Mouse (Mus musculus) urinary bladder, postnatal 14 days (tissue): ENCODE data around the gene Clec4g.
"Not testable (repeated sequence)": the region's sequence is repeated elsewhere in the genome, so short reads cannot be mapped to it uniquely, and the experiment has no call there.

Experiments used
- DNase-seq: peaks from one replicate; pipeline ENCODE4 v3.0.0; 2021; ENCODE audit warnings: low spot score

Clec4g gene

DNA sequence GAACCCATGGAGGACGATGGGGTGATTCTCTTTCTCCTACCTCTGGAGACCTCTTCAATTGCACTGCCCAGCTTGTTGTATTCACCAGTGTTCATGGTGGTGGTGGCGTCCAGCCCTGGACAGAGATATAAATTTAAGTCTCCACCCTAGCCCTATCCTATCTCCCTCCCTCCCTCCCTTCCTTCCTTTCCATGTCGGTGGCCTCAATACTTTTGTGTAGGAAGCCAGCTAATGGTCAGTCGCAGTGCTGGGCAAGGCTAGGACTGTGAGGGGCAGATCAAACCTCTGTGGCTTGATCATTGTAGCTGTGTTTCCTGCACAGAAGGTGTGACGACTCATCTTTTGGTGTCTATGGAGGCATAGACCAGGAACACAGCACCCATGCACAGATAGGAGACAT is at the start of gene Clec4g:
Gene Clec4g (minus strand): TSS at position 101 of the 400 bp plus-strand sequence.
- DNase-seq, result no peak

DNA sequence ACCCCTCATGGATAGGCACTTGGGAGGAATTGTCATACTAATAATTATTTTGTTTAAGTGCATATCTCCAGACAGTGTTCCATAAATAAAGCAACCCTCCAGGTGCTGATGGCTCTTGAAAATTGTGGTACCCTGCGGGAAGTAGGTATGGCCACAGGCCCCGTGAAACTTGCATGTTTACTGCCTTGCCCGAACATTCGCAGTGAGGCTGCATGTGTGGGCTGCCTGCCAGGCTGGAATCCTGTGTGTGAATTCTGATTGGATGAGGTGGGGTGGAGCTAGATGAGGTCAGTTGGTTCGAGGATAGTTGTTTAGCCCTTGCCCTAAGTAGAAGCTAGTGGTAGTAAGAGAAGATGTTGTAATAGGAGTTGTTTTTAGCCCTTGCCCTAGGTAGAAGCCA is 48.2 kb upstream of the Clec4g start:
- not testable (repeated sequence) for DNase-seq

DNA sequence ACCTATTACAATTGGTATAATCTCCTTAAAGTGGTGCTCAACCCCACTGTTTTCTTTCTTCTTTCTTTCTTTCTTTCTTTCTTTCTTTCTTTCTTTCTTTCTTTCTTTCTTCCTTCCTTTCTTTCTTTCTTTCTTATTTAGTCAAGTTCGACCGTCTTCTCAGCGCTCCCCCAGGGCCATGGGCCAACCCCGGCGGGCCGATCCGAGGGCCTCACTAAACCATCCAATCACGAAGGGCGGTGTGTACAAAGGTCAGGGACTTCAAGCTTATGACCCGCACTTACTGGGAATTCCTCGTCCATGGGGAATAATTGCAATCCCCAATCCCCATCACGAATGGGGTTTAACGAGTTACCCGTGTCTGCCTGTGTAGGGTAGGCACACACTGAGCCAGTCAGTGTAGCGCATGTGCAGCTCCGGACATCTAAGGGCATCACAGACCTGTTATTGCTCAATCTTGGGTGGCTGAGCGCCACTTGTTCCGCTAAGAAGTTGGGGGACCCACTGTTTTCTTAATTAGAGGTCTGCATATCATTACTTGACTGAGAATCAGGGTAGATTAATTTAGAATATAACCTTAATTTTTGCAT is 33.9 kb upstream of the Clec4g start:
- peak; percentile 52 for DNase-seq

DNA sequence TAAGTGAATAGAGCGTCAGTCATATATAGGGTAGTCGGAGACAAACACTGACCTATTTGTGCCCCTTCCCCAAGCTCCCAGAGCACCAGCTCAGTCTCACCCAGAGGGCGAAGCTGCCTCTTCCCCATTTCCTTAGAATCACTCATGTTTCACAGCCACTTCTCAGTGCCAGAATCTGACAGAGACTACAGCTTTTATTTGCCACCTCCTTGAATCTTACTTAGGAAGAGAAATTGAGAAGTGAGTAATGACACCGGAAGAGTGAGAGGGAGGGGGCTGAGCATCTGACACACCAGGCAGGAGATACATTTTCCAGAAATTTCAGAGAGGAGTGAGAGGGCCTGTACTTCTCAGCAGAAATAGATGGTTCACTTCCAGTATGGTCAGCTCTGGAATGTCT is 28.3 kb upstream of the Clec4g start, which contains the start of gene Cd209a:
Gene Cd209a (minus strand): TSS at position 224 of the 400 bp plus-strand sequence.
- DNase-seq, result no peak

DNA sequence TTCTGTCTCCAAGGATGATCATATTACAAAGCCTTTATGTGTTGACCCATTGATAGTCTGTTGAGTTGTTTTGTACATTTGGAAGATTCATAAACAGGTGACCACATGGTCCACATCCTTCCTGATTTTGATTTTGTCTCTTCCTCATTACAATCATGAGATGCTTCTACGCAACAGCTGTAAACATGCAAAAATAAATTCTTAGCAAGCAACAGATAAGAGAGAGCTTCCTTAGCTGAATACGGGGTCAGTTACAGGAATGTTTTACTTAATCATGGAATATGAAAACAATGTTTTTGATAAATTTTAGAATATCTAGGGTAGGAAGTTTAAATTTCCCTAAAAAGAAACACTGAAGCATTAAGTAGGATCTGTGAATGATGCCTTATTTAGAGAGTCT is 16.5 kb upstream of the Clec4g start:
- DNase-seq, result no peak

DNA sequence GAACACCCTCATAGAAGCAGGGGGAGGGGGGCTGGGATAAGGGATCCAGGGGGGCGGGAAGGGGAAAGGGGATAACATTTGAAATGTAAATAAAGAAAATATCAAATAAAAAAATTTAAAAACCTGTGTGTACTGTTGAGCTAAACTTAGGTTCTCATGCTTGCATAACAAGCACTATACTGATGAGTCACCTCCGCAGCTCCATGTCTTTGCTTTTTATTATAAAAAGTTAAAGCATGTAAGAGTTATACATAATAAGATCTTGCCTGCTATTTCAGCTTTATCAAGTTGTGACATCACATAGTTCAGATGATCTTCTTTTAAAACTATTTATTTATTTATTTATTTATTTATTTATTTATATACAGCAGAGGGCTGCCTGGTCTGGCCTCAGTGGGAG is 15.1 kb upstream of the Clec4g start:
- DNase-seq, result no peak

DNA sequence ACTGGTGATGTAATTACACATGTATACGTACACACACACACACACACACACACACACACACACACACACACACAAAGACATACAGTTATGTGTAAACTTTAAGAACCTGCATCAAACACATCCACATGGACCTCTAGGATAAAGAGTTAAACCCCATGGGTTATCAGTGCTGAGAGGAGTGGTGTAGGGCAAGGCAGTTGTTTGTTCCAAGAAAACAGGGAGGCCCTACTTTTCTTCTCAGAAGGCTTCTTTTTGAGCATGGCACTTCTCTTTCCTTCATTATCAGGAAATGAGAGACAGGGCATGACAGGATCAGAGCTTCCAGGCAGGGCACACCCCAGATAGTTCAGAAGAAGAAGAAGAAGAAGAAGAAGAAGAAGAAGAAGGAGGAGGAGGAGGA is 13.6 kb upstream of the Clec4g start:
- no peak for DNase-seq

DNA sequence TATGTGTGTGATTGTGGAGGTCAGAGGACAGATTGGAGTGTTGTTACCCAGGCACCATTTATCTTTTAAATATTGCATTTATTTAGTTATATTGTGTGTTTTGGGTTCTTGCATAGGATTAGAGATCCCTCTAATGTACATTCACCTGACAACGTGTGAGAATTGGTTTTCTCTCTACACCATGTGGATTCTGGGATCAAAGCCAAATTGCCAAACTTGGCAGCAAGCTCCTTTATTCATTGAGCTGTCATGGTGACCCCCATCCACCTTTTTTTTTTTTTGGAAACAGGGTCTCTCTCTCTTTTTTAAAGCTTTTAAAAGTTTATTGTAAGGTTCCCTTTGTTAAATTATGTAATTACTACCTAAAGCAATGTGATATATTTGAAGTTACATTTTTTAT is 590 bp upstream of the Clec4g start:
- DNase-seq, result no peak

DNA sequence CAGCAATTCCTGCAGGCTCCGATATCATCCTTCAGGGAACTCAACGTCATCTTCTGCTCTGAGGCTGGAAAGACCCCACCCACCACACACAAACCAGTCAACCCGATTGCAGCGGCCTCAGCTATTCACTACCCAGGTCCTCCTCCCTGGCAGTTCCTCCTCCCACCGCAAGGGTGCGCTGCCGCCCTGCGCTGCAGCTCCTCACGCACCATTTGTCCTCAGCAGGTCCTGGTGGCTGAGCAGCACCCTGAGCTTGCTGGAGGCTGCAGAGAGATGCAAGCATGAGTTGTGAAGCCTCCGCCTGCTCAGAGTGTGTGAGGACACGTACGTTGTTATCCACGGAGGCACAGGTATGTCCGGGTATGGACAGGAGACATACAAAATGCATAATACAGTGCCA is 1.9 kb downstream of the Clec4g start:
- peak; percentile 64 for DNase-seq

DNA sequence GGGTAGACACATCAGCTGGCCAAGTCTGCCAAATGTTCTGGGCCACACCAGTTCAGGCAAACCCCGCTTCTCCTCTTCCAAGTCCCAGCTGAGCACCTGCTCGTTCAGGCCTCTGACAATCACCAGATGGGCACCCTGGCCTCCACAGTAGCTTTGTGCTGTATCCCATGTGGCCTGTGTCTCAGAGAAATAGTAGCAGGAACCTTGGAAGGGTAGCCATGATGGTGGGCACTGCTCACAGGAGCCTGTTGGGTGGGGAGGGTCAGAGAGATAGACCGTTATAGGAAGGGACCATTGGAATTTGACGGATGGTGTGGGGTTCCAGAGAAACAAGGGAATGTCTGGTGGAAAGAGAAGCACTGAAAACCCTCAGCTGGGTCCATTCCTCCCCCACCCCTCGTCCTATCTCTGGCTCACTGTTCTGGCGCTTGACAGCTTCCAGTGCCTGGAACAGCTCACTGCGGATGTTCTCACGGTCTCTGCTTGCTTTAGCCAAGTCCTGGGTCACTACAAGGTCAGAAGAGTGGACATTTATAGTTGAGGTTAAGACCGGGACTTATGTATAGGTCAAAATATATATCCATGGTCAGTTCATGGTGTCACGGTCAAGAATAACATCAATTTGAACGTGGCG is 3.0 kb downstream of the Clec4g start:
- DNase-seq, result no peak

DNA sequence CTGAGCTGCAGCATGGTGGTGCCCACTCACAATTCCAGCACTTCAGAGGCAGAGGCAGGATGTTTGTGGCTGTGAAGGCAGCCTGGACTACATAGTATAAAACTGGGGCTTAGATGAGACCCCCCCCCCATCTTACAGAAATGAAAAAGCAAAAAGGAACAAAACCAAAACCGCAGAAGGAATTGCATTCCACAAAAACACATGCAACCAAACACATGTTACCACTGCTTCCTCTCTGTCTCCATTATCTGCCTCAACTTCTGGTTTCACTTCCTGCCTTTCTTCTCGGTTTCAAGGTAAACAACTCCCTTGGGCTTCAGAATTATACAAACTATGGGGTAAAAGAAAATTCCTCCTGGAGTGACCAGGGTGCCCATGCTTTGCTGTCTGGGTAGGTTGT is 8.8 kb downstream of the Clec4g start:
- no peak for DNase-seq

DNA sequence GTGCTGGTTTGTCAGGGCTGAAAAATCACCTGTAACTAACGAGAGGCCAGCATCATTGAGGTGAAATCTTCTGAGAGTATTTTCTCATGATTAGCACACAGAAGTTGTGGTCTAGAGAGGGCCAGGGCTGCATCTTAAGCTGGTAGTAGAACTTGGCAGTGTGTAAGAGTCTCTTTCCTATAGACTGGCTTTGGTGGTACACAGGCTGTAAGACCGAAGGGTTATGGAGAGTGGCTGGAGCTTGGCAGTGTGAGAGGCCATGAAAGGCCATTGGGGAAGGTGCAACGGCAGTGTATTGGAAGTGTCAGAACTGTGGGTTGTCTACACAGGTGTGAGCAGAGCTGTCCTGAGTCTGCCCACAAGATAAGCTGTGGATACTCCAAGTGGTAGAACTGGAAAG is 10.1 kb downstream of the Clec4g start:
- no peak for DNase-seq

DNA sequence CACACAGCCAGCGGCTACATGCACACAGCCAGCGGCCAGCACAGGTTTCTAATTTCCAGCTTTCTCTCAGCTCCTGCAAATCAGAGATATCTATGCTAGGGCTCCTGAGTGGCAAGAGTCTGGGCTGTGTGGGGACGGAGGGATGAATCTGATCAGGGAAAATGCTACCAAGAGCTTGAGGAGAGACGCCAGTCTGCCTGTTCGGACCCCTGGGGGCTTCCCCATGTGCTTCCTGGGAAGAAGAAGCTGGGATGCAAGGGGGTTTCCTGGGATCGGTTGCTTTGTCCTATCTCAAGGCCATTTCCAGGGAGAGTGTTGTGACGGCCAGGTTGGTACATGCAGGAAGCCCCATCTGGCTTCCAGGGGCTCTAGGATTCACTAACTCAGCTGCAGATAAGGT is 12.8 kb downstream of the Clec4g start:
- DNase-seq, result no peak

DNA sequence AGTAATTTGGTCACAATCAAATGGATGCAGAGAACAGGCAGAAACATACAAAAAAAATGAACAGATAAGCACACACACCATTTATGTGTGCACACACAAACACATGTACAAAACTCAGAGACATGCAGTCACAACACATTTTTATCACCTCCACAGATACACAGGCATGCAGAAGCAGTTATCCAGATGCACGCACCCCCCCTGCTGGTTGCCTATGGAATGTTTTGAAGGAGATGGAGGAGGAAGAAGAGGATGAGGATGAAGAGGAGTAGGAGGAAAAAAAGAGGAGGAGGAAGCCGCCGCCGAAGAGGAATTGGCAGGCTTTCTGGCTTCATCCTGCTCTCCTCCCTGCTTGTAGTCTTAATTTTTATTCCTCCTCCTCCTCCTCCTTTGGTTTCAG is 14.7 kb downstream of the Clec4g start:
- DNase-seq, result no peak

DNA sequence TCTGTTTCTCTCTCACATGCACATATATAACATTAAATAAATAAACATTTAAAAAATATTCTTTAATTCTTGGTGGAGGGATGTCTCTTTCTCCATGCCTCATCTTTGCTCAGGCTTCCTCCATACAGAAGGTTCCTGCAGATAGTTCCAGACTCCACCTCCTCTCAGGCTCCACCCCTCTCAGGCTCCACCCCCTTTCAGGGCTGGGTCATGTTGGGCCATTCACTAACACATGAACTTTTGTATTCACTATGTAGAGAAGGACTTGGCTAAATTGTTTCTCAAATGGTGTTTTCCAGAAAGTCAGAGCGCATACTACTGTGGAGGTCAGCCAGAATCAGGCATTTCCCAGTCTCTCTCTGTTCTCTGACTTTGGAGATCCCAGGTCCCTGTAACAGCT is 19.0 kb downstream of the Clec4g start:
- no peak for DNase-seq

DNA sequence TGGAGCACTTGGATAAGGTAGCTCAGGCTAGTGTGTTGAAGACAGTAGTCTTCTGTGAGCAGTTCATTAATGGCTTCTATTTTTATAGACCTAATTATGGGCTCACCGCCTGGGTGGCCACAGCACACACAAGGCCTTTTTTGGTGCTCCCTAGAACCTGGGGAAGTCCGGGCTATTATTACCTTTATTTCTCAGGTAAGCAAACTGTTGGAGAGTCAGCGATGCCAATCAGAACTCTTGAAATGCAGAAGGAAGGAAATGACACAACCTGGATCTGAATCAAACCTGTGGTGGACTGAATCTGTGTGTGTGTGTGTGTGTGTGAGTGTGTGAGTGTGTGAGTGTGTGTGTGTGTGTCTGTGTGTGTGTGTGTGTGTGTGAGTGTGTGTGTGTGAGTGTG is 26.3 kb downstream of the Clec4g start, which contains the start of gene Fcer2a:
Gene Fcer2a (minus strand): TSS at position 55 of the 400 bp plus-strand sequence.
- no peak for DNase-seq

DNA sequence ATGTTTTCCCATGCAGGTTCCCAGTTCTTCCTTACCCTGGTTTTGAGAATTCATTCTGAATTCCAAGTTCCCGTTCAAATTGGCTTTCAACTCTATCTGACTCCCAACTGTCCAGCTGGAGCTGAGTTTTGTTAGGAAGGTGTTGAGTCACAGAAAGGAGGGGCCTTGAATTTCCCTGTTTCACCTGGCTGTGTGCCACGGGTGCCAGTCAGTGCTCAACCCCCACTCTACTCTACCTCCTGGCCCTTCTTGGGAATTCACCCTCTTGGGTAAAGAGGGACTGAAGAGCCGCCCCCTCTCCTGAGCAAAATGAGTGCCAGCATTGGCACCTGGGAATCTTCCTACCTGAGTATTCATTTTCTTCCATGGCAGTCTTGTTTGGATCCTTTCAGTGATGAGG is 29.7 kb downstream of the Clec4g start:
- no peak for DNase-seq

DNA sequence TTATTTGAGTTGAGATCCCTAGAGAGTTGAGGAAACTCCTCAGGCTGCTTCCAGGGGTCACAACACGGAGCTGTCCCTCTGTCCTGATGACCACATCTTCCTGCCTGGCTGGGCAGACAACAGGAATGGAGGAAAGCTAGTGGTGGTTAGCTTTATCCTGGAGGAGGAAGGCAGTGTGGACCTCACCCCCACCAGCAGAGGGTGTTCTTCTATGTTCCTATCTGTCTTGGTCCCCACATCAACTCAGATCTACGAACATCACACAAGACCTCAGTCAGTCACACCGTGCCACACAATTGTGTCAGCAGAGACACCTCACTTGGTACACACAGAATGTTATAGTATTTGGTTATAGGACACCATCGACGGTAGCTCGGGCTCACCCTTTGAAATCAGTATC is 32.9 kb downstream of the Clec4g start:
- no peak for DNase-seq

DNA sequence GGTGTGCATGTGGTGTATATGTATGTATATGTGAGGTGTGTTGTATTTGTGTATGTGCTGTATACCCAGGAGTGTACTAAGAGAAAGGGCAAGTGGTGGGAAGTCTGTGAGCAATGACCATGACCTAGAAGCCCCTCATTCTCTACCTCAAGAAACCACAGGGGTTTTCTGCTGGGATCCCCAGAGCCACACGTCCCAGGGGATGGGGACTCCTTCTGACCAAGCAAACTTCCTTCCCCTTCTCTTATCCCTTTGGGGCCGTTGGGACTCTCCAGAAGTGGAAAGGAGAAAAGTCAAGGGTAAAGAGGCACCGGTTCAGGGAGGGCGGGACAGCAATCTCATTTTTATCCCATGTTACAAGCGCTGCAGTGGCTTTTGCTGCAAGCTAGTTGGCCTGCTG is 35.0 kb downstream of the Clec4g start:
- no peak for DNase-seq

DNA sequence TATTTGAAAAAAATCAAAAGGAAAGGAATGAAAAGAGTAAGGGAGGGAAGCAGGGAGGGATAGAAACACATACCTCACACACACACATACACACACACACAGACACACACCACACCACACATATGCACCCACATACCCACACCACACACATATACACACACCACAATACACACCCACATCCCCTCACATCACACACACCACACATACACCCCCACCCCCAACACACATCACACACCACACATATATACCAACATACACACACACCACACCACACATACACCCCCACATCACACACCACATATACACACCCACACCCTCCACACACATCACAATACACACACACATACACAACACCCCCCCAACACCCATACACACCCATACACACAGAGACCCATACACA is 35.9 kb downstream of the Clec4g start:
- DNase-seq, result no peak

DNA sequence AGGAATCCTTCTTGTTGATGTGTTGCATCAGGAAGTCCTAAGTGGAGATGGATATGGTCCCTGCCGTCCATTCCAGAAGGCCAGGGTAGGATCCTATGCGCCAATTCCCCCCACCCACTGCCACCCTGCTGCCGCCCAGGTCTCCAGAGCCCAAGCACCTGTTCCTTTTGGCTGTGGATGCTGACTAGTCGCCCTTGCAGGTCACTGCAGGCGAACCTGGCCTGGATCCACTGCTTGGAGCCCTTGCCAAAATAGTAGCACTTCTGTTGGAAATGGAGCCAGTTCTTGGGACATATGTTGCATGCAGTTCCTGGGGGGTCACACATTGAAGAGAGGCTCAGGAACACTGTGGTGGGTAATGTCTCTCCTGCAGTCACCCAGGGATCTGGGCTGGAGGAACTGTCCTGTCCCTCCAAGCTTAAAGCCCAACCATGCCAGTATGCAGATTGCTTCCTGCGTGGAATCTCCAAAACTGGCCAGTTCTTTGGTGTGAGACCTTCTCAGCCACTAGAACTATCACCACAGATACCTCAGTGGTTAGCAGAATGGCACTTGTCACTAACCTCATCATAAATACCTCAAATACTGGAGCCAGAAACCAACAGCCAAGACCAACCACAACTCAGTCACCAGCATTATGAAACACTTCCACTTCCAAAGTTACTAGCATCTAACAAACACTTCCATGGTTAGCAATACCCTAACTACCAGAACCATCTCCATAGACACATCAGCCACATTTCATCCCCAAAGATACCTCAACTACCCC is 36.9 kb downstream of the Clec4g start:
- DNase-seq, result no peak

DNA sequence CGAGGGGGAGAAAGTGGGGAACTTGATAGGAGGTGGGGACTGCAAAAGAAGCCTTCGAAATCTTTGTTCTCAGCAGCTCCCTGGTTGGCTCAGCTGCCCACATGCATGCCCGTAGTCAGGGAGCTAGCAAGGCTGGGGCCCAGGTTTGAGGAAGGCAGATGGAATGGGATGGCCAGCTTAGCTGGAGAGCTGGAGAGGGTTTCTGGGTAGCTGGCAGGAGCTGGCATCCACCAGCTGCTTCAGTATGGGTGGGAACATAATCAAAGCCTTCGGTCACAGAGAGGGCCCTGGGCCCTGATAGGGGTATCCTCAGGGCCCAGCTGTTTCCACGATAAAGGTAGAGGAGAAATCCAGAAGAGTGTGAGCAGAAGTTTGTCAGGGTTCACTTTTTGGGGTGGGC is 38.0 kb downstream of the Clec4g start:
- no peak for DNase-seq

DNA sequence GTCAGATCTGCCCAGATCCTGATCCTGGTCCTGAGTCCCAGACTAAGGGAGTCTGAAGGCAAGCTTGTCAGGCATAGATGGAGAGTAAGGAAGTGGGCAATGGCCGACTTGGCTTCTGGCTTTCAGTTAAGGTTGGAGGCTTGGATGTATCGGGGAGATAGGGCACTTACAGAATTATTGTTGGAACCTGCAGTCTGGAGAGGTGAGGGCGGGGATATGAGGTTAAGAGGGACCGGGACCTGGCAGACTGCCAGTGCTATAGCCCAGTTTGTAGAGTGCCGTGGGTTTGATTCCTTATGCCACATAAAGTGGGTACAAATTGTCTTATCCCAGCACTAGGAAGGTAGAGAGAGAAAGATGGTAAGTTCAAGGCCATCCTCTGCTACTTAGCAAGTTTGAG is 40.8 kb downstream of the Clec4g start:
- DNase-seq, result no peak
